Mouse (Mus musculus): ENCODE results near the gene Kank4.
"Not testable (repeated sequence)": the region's sequence is repeated elsewhere in the genome, so short reads cannot be mapped to it uniquely, and the experiment has no call there.

Kank4 gene

GRCm38 (mm10) chr4:98826701-98827100 lies 9.4 kb upstream of the Kank4 start:
- no peak for DNase-seq

GRCm38 (mm10) chr4:98823740-98824139 lies 6.4 kb upstream of the Kank4 start, which contains the start of gene I0C0044D17Rik:
Gene I0C0044D17Rik, minus strand, starts transcription at chr4:98823840.
- DNase-seq = not testable (repeated sequence)

GRCm38 (mm10) chr4:98823047-98823446 lies 5.7 kb upstream of the Kank4 start:
- no peak for DNase-seq

- DNase-seq = no peak
Measured at GRCm38 (mm10) chr4:98822478-98822877, 5.1 kb upstream of the Kank4 start.

DNA sequence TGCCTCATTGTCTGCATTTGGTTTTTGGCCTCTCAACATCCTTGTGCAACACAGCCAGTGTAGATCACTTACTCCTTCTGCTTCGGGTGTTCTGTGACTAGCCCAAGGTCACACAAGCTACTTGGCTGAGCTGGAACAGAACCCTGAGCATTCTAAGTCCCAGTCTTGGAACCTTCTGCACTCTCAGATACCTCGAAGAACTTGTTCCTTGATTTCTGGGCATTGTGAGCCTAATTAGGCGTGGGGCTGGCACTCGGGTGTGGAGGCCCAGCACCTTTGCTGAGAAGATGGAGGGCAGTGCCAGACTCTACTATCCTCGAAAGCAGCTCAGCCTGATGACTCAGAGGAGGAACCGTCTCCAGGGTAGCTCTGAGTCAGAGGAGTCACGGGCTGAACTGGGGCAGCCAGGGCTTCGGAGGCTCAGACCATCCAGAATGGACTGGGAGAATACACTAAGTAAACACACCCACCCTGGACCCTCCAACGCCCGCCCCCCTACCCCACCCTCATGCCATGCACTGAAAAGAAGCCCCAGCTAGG lies 1.9 kb upstream of the Kank4 start:
- DNase-seq = no peak

DNA sequence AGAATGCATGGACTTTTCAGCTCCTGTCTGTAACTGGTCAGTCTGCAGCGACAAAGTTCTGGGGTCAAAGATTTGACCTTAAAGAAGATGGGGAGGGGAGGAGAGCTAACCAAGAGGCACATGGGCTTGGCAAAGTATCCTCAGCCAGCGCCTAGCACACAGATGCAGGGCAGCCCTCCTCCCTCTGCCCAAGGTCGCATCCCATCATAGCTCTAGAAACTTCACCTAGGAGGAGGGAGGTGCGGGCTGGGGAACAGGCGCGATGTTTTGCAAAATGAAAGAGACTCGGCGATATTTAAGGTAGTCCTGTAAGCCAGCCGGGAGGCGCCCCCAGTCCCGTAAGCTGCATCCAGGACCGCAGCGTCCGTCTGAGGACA lies 542 bp downstream of the Kank4 start:
- no peak for DNase-seq

GRCm38 (mm10) chr4:98806306-98806705 lies 11.0 kb downstream of the Kank4 start:
- DNase-seq = no peak

DNA sequence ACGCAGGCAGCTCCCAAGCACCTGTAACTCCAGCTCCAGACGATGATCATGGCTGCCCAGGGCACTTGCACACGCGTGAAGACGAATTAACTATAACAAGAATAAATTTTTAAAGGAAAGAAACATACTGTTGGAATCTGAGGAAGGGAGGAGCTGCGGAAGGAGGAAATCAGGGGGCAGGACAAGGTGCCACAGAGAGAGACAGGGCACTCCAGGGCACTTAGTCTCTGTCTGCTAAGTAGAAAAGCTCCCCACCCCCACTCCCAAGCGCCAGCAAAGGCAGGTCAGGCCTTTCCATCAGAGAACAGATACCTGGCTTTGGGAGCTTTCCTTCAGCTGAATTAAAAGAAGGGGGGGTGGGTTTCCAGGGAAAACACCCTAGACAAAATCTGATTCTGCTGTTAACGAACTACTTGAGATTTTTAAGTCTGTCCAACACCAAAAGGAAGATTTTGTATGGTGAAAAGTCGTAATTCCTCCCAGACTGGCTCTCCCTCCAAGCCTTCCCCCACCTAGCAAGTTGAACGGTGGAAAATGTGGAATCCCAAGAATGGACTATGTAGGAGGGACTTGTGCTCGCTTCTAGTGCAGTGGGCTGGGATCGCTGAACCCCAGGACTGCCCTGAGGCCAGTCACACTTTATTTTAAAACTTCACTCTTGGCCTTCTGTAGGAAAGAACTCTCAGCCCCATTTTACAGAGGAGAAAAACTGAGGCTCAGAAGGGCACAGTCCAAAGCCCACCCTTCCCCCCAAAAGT lies 11.9 kb downstream of the Kank4 start:
- no peak for DNase-seq

GRCm38 (mm10) chr4:98804476-98805134 lies 12.7 kb downstream of the Kank4 start:
- no peak for DNase-seq

GRCm38 (mm10) chr4:98801775-98802174 lies 15.6 kb downstream of the Kank4 start:
- no peak for DNase-seq

- no peak for DNase-seq
Measured at GRCm38 (mm10) chr4:98800824-98801223, 16.5 kb downstream of the Kank4 start.

GRCm38 (mm10) chr4:98796591-98797341 lies 20.6 kb downstream of the Kank4 start:
- DNase-seq = no peak

DNA sequence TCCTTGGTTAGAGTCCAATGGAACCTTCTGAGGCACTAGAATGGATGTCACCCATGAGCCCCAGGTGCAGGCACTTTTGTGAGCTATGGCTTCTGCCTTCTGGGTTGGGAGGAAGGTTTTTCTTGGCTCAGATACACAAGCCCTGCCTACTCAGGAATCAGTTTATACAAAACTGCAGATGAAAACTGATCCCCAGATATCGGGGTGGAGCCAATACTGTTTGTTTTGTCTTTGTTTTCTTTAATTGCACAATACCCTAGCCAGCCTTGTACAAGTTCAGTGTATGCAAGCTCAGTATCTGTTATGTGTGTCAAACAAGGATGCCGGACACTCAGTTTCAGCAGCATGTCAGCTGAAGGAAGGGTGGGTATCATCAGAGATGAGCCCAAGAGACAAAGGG lies 22.1 kb downstream of the Kank4 start:
- DNase-seq = no peak

- no peak for DNase-seq
Measured at GRCm38 (mm10) chr4:98793486-98793885, 23.9 kb downstream of the Kank4 start.

- no peak for DNase-seq
Measured at GRCm38 (mm10) chr4:98790721-98791120, 26.6 kb downstream of the Kank4 start.

DNA sequence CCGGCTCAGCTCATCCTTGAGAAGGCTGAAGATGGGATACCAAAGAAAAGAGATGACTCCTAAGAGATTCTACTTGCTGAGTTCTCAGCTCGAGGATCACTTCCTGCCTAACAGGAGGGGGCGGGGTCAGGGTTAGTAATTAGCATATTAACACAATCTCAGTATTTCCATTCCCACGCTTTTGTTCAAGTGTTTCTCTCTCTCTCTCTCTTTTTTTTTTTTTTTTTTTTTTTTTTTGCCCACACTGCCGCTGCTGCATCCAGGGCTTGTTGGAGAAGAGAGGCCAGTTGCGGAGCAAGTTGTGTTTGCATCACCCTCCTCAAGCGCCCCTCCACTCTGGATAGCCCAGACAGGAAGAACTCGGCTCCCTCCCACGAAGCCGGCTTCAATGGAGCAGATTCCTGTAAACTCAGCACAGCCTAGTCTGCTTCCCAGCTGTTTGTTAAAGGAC lies 27.5 kb downstream of the Kank4 start:
- DNase-seq = peak; percentile 10

GRCm38 (mm10) chr4:98789133-98789765 lies 28.1 kb downstream of the Kank4 start:
- no peak for DNase-seq

GRCm38 (mm10) chr4:98786281-98786680 lies 31.1 kb downstream of the Kank4 start:
- no peak for DNase-seq

DNA sequence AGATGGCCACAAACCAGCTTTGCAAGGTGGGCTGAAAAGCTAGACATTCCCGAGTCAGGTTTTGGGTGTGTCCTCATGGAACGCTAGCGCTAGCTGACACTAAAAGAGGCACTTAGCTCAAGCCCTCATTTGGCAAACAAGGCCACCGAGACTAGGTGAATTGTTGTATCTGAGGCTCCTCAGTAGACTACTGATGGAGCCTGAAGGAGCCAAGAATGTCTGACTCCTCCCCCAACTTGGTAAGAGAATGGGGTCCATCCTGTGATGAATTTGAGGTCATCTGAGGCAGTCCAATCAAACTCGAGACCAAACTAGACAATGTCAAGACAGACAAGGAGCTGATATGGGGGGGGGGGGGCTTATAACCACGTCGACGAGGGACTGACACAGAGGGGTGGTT lies 31.5 kb downstream of the Kank4 start:
- no peak for DNase-seq

DNA sequence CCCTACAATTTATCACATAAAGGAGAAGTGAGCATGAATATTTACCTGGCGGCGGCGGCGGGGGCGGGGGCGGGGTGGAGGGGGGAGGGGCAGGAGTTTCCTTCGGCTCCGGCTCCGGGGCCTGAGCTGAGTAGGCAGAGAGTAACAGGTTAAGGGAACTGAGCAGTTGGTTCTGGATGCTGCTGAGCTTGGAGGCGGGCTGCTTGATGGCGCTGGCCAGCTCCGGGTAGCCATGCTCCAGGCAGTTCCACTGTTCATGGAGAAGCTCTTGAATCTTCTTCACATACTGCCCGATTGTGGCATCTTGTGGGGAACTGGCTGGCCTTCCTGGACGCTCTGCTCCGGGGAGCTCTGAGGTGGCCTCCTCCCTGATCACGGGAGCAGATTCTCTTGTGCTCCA lies 39.1 kb downstream of the Kank4 start:
- no peak for DNase-seq

GRCm38 (mm10) chr4:98777464-98777863 lies 39.9 kb downstream of the Kank4 start:
- no peak for DNase-seq

DNA sequence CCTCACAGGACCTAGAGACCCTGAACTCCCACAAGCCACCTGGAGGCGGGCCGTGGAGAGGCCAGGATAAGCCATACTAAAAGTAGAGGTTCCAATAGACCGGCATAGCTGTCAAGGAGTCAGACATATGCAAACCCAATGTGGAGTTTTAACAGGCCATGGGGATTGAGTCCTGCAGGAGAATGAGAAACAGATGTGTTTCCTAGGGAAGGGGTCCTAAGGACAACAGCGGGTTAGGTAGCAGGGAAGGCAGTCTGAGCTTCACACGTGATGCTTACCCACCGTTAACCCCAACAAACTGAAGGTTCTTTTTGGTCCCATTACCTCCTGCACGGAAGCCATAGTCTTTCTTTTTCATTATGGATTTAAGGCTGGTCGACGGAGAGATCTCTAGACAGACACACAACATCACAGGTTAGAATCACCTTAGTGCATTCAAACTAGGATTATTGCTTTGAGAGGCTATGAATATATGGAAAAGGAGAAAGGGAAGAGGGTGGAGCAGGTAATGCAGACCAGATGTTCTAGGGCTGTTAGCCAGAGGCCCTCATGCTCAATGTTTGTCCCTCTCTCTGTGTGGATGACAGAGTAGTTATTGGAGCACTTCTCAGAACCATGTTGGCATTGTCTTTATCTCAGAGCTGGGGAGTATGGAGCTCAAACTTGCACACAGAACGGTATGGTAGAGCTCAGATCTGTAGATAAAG lies 40.5 kb downstream of the Kank4 start:
- DNase-seq = no peak
